Mouse (Mus musculus) liver, embryonic 14 days (tissue): Measurements from ENCODE around the gene Ppig. TPM values are rescaled to one million over a fixed set of nuclear protein-coding genes. Genes with fewer than 3 reads are reported as not detected.

ENCODE experiments used
- polyA plus RNA-seq: library from polyadenylated mRNA; depleted of rRNA; stranded (reverse); fragments of >200 nt; gene quantifications from 2 replicates; pipeline ENCODE4 v1.2.3, GENCODE M21; 2012; rRNA removed

Ppig gene
- 12.3 and 13.1 TPM in 2 replicates for polyA plus RNA-seq

GRCm38 (mm10) chr2:69722273-69722649 lies at the start of gene Ppig:
TSS of gene Ppig (plus strand) at chr2:69722545.

GRCm38 (mm10) chr2:69712981-69713625 lies 9.2 kb upstream of the Ppig start, which contains the start of gene Fastkd1:
TSS of gene Fastkd1 (minus strand) at chr2:69713516.

GRCm38 (mm10) chr2:69789429-69790069 lies 67.2 kb downstream of the Ppig start, which contains the start of the genes Ccdc173 and Phospho2:
TSS of gene Ccdc173 (minus strand) at chr2:69789575.
TSS of gene Phospho2 (plus strand) at chr2:69789623.

Other genes starting within 250 kb of the Ppig start
- gene Lrp2, start 136.5 kb upstream of the Ppig start, polyA plus RNA-seq, result 0.06 TPM in 2 replicates
- 2.6 TPM in 2 replicates for gene Bbs5, start 75.4 kb upstream of the Ppig start, polyA plus RNA-seq
- gene Klhl41, start 52.4 kb upstream of the Ppig start, polyA plus RNA-seq, result 0.05 and 0.68 TPM in 2 replicates
- gene Fastkd1, start 9.0 kb upstream of the Ppig start, polyA plus RNA-seq, result 3.0 and 3.7 TPM in 2 replicates
- gene Ccdc173, start 67.0 kb downstream of the Ppig start, polyA plus RNA-seq, result 0.32 and 0.35 TPM in 2 replicates
- 7.0 and 8.5 TPM in 2 replicates for gene Phospho2, start 67.1 kb downstream of the Ppig start, polyA plus RNA-seq
- 12.7 and 13.8 TPM in 2 replicates for gene Klhl23, start 99.4 kb downstream of the Ppig start, polyA plus RNA-seq
- 102 and 104 TPM in 2 replicates for gene Ssb, start 139.0 kb downstream of the Ppig start, polyA plus RNA-seq
- gene Mettl5, start 163.1 kb downstream of the Ppig start, polyA plus RNA-seq, result 11.8 and 12.1 TPM in 2 replicates
- gene Ubr3, start 174.7 kb downstream of the Ppig start, polyA plus RNA-seq, result 8.4 and 9.2 TPM in 2 replicates